Mouse (Mus musculus) C2C12 (cell line): Measurements from ENCODE around the gene Klf12.

Experiments used
- CEBPB ChIP-seq: IDR thresholded peaks from one replicate; pipeline ENCODE4 v1.6.1; 2011; ENCODE audit warnings: low read depth, mild to moderate bottlenecking, control low read depth, moderate library complexity
- CTCF ChIP-seq: IDR thresholded peaks from one replicate; pipeline ENCODE4 v1.5.1; 2011; ENCODE audit not compliant: control insufficient read depth, insufficient read depth, insufficient read length
- FOSL1 ChIP-seq: IDR thresholded peaks from one replicate; pipeline ENCODE4 v1.8.0; 2011; ENCODE audit warnings: mild to moderate bottlenecking, low read length; ENCODE audit not compliant: poor library complexity, insufficient read depth, severe bottlenecking
- MAX ChIP-seq: IDR thresholded peaks from one replicate; pipeline ENCODE4 v1.6.1; 2011; ENCODE audit warnings: mild to moderate bottlenecking, control low read depth
- MYOD1 ChIP-seq: IDR thresholded peaks from one replicate; pipeline ENCODE4 v1.6.1; 2011; ENCODE audit warnings: low read depth; ENCODE audit not compliant: control insufficient read depth, insufficient read length
- MYOG ChIP-seq: IDR thresholded peaks from one replicate; pipeline ENCODE4 v1.6.1; 2011; ENCODE audit not compliant: control insufficient read depth, insufficient read length; ENCODE audit errors: extremely low read depth
- USF1 ChIP-seq: IDR thresholded peaks from one replicate; pipeline ENCODE4 v1.6.1; 2011; ENCODE audit warnings: low read depth, mild to moderate bottlenecking, control low read depth, moderate library complexity

- TF ChIP-seq CTCF = peak; percentile 16
- no peak for TF ChIP-seq USF1
- TF ChIP-seq CEBPB = no peak
- TF ChIP-seq MAX = no peak
- TF ChIP-seq FOSL1 = no peak
- TF ChIP-seq MYOD1 = no peak
- TF ChIP-seq MYOG = no peak
These were observed 274.6 kb downstream of the Klf12 start for GRCm38 (mm10) chr14:100009790-100010382.
